Mouse (Mus musculus) neutrophil, adult 5-6 weeks (primary cell): ENCODE data around the gene Usp20. TPM values are rescaled to one million over a fixed set of nuclear protein-coding genes. Genes with fewer than 3 reads are reported as not detected.
"Not testable (repeated sequence)": the region's sequence is repeated elsewhere in the genome, so short reads cannot be mapped to it uniquely, and the experiment has no call there.

Source experiments
- ATAC-seq: fragments of 151-379, 151-347 bp; 2 replicates; pipeline ENCODE4 v1.8.0; 2017; ENCODE audit warnings: mild to moderate bottlenecking, moderate TSS enrichment; ENCODE audit not compliant: insufficient number of reproducible peaks, poor library complexity, low FRiP score, severe bottlenecking; ENCODE audit errors: extremely low read depth
- total RNA-seq: library from RNA; stranded (forward); fragments of 200-1000 nt; gene quantifications from 2 replicates; pipeline ENCODE4 v1.2.3, GENCODE M21; 2017

The Usp20 gene
- 8.7 and 9.8 TPM in 2 replicates for total RNA-seq

DNA sequence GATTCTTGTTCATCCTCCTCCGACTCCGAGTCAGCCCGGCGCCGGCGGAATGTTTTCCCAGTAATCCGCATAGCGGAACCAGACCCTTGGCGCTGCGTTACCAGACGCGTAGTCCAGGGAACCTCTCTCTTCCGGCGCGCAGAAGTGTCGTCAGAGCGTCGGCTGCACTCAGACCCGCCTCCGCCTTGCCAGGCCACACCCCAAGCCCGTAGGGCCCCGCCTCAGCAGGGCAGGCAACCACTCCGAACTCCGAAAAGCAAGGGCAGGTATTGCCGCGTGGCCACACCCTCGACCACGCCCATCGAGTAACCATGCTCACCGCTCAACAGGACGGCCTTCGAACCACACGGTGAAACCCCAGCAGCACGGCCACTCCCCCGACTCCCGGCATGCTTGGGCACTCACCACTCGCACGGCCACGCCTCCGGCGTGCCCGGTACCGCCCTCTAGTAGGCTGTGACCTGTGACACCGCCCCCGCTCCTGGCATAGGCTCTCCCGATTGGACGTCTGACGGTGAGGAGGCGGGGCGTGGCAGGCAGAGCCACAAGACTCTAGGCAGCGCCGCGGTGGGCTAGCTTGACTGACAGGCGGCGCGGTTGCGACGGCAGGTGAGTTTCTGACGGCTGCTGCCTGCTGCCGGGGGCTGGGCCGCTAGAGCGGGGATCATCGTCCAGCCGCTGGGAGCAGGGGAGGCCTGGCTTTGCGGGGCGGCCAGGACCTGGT is at the start of gene Usp20, which contains the start of gene BC005624:
Gene Usp20, plus strand, starts transcription at position 490 of the 724 bp plus-strand sequence.
Gene BC005624, minus strand, starts transcription at position 412 of the 724 bp plus-strand sequence.
- peak; percentile 93 for ATAC-seq

DNA sequence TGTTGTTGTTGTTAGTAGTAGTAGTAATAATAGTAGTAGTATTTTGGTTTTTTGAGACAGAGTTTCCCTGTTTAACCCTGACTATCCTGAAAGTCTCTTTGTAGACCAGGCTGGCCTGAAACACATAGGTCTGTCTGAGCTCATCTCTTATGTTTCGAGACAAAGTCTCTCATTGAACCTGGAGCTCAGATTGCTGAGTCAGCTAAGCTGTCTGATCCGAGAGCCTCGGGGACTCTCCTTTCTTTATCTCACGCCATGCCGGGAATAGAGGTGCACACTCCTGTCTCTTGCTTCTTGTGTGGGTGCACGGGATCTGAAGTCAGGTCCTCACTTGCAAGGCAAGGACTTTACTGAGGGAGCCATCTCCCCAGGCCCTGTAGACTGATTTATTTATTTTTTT is 49.0 kb upstream of the Usp20 start:
- no peak for ATAC-seq

GRCm38 (mm10) chr2:30933917-30934450 is 48.1 kb upstream of the Usp20 start:
- ATAC-seq = peak; percentile 76

DNA sequence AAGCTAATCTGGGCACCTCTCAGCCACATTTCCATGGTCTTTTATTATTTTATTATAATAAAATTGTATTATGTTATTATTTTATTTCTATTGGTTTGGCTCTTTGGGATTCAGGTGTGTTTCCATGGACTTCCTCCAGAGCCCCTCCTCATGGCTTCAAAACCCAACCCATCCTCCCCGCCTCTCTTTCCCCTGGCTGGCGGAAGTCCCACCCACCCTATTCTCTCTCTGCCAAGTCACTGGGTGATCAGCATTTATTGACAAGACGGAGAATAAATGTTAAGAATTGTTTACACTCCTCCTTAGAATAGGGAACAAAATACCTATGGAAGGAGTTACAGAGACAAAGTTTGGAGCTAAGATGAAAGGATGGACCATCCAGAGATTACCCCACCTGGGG is 45.3 kb upstream of the Usp20 start:
- ATAC-seq = no peak

GRCm38 (mm10) chr2:30937731-30938130 is 44.3 kb upstream of the Usp20 start:
- no peak for ATAC-seq

GRCm38 (mm10) chr2:30938574-30938991 is 43.5 kb upstream of the Usp20 start:
- no peak for ATAC-seq

GRCm38 (mm10) chr2:30941586-30941985 is 40.5 kb upstream of the Usp20 start:
- ATAC-seq = no peak

GRCm38 (mm10) chr2:30942116-30942515 is 40.0 kb upstream of the Usp20 start:
- ATAC-seq = not testable (repeated sequence)

DNA sequence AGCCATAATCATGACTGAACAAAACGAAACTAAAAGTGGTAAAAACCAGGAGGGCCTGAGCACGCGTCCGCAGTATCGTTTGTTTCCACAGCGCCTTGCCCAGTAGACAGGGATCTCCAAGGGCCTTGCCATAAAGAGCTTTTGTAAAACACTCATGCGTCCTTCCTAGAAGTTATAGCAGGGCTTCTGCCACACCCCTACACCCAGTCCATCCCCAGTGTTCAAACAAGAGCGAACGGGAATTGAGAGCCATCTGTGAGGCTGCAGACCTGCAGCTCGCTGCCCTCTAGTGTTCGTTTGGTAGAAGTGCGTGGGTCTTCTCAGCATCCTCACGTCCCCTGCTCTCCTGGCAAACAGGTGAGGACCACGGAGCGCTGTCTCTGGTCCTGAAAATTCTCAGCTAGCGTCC is 39.5 kb upstream of the Usp20 start:
- ATAC-seq = peak; percentile 98

DNA sequence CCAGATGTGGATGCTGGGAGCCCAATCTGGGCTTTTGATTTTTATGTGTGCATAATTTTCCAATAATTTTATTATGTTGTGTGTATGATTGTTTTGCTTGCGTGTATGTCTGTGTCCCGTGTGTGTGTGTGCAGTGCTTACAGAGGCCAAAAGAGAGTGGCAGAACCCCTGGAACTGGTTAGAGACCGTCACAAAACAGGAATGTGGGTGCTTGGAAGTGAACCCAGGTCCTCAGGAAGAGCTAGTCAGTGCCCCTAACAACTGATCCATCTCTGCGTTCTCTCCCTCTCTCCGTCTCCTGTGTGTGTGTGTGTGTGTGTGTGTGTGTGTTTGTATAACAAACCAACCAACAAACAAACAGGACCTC is 29.6 kb upstream of the Usp20 start:
- no peak for ATAC-seq

DNA sequence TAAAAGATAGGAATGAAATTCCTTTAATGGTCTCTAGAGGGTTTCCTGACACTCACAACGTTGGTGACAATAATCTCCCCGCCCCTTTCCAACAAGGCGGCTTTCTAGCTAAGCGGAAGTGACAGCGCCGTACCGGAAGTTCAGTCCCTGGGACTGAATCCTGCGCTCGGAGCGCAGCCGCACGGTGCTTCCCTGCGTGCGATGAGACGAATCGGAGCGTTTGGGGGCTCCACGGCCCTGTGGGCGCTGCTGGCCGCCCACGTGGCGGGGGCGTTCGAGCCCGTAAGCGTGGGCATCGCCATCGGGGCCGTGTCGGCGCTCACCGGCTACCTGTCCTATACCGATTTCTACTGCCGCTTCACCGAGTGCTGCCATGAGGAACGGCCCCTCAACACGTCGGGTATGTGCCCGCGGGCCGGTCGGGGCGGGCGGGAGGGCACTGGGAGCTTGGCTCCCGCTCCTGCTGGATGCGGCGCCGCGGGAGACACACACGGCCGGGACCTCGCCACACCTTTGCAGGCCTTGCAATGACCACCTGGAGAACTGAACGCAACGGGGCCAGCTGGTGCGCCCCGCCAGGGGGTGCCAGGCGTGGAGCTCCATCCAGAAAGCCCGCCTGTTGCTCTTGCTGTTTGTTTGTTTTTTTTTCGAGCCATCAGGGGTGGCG is 29.1 kb upstream of the Usp20 start, which contains the start of gene Tor1b:
Gene Tor1b, plus strand, starts transcription at position 136 of the 667 bp plus-strand sequence.
- peak; percentile 89 for ATAC-seq

DNA sequence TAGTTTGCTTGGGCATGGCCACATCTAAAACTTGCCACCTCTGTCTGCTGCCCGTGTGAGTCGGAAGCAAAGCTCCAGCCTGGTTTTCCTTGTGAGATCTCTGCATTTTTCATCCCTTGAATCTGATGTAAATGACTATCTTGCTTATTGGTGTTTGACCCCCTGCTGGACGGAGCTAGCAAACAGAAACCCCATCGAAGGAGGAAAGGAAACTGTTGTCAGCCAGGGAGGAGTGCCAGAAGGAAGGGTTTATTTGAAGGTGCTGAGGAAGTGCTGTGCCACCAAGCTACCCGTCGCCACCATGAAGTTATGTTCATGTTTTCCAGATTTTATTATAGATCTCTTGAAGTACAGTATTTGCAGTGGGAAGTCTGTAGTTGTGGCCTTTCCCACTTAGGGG is 27.3 kb upstream of the Usp20 start:
- no peak for ATAC-seq

- ATAC-seq = no peak
Observed at GRCm38 (mm10) chr2:30957511-30957910, 24.6 kb upstream of the Usp20 start.

DNA sequence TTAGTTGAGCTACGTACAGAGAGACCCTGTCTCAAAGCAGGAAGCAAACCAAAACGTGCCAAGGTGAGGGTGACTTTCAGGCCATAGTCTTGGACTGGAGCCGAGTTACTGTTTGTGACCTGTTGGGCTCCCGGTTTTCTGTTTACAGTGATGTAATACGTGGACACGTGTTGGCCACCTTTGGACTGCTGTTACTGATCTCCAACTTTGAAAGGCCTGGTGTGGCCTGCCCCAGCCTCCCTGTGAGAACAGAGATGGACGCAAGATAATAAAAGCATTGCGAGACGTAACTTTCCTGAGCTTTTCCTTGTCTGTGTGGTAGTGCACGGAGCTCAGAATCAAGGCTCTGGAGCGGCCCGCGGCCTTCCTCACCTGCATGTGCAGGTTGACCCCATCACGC is 23.4 kb upstream of the Usp20 start:
- no peak for ATAC-seq

GRCm38 (mm10) chr2:30959856-30960255 is 22.2 kb upstream of the Usp20 start:
- ATAC-seq = no peak

DNA sequence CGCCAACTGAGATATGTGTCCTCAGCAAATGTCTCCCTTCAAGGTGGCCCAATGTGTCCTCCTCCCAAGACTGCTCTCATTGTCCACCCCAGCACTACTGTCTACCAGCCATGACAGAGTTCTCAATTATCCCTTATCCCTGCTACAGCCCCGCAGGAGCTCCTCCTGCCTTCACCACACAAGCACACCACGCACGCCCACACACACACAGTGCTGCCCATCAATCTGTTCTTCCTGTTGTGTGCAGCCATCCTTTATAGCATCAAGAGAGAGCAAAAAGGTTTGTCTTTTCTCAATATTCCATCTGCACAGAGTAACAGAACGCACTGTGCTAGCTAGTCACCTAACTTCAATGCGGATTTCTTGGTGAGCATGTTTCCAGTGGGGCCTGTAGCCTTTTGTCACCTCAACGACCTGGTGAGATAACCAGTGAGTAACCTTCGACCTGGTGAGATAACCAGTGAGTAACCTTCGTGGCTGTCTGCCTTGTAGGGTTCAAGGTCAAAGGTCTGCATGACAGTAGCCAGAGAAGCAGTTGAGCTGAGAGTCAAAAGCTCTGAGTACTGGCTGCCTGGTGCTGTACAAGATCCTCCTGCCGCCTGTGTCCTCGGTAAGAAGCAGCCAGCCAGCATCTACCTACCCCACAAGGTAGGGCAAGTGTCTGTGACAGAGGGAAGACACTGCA is 19.4 kb upstream of the Usp20 start:
- ATAC-seq = no peak

- peak; percentile 42; the same call in 1 of the 2 replicates for ATAC-seq
Observed at GRCm38 (mm10) chr2:30965627-30966026, 16.5 kb upstream of the Usp20 start.

- ATAC-seq = 0 out of 2 replicates have a peak, but pooled peaks have one; percentile 3
Observed at GRCm38 (mm10) chr2:30966826-30967225, 15.3 kb upstream of the Usp20 start.
